Mouse (Mus musculus): ENCODE measurements around the gene Heyl.
"Not testable (repeated sequence)": the region's sequence is repeated elsewhere in the genome, so short reads cannot be mapped to it uniquely, and the experiment has no call there.

Gene Heyl

DNA sequence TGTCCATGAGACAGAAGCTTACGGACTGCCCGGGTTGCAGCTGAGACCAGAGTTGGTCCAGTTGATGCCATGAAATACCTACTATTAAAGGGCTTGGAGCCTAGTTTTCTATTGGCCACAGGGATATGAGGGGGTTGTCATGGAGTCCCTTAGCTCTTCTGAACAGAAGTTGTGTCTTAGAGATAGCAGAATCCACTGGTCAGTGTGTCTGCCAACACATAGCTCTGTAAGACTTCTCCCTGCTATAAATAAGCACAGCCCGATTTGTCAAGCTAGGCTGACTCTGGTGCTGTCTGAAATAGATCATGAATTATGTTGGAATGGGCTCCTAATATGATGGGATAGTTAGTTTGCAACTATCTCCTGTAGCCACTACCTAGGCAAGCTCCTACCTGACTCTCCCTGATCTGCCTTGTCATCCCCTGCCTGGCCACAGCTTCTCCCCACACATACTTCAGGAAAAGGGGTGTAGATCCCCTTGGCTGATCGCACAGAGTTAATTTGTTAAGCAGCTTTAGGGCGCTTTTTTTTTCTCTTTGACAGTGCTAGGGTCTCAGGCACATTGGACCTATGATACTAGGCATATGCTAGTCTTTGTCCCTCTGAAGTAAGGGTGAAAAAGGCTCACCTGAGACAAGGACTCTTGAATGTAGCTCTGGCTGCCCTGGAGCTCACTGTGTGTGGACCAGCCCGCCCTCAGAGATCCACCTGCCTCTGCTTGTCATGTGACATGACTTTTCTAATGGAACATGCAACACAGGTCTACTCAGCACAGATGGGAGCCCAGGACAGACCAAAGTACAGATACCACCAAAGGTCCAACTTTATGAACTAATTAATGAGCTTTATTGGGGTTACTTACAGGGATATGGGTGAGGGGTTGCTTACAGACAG is 51.6 kb downstream of the Heyl start:
- no peak for DNase-seq (ENCODE audit: low spot score in 2 of 2)

DNA sequence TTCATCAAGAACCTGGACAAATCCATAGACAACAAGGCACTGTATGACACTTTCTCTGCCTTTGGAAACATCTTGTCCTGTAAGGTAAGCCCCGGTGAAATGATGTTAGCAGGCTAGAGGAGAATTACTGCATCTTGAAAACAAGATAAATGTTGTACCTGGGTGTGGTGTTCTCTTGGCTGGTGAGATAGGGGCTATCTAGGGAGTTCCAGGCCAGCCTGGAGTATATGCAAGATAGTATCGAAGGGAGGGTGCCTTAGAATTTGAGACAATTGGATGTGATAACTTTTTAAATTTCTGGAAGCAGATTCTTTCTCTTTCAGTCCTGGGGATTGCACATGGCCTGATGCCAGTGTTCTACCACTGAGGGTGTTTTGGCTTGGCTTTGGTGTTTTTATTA is 53.4 kb downstream of the Heyl start:
- DNase-seq (ENCODE audit: low spot score in 2 of 2): no peak

DNA sequence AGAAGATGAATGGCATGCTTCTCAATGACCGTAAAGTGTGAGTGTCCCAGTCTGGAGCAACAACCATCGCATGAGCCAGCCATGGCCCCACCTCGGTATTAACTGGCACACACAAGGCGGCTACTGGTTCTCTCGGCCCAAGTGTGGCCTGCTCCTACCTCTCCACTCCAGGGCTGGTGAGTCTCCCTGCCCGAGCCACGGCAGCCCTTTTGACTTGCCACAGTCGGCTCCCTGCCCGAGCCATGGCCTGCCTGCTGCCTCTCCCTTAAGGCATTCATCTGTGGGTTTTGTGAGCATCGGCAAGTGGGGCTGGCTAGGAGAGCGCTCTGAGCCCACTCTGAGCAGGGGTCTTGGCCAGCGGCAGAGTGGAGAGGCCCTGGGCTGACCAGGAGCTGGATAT is 55.7 kb downstream of the Heyl start:
- DNase-seq (ENCODE audit: low spot score in 2 of 2): no peak

DNA sequence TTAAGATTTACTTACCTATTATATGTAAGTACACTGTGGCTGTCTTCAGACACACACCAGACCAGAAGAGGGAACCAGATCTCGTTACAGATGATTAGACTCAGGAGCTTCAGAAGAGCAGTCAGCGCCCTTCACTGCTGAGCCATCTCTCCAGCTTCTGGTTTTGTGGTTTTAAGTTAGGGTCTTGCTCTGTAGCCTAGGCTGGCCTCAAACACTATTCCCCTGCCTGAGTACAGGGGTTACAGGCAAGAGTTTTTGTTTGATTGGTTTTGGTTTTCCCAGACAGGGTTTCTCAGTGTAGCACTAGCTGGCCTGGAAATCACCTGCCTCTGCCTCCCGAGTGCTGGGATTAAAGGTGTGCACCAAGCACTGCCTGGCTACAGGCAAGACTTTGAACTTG is 59.0 kb downstream of the Heyl start:
- no peak for DNase-seq (ENCODE audit: low spot score in 2 of 2)

DNA sequence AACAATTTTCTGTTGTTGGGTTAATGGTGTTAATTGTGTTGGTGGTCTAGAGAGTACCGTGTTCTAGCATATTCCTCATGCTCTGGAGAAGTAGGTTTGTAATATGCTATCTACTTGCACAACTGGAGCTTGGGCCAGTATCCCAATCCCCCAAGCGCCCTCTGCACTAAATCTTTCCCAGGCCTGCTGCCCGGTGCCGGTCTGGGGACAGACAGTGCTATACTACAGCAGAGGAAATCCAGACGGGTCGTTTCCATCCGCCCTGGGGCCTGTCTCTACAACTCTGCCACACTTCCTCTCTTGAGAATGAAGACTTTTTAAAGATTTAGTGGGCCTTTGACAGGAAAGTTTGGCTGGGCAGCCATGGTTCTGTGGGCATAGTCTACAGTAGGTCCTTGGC is 59.6 kb downstream of the Heyl start:
- no peak for DNase-seq (ENCODE audit: low spot score in 2 of 2)

DNA sequence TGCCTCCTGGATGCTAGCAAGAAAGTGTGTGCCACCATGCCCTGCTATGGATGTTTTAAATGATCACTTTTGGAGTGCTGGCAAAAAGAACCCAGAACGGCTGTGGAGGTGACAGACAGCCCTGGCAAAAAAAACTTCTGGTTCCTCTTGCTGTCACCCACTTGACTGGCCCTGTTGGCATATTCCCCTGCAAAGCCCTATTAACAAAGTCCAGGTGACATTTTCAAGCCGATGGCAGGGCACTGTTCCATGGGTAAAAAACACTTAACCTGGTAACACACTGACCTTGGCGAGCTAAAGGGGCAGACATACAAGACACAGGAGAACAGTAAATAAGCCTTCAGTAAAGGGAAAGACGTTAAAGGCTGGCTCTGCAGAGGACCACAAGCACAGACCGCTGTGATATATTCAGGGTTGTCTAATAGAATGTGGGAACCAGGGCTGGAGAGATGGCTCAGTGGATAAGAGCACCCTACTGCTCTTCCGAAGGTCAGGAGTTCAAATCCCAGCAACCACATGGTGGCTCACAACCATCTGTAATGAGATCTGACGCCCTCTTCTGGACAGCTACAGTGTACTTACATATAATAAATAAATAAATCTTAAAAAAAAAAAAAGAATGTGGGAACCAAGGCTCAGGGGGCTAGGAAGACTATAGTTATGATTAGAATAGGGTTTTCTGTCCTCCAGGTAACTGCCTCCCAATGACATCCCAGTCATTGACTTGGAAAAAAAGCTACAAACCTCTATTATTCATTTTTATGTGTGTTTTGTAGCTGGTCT is 60.5 kb downstream of the Heyl start:
- DNase-seq (ENCODE audit: low spot score in 2 of 2): no peak

DNA sequence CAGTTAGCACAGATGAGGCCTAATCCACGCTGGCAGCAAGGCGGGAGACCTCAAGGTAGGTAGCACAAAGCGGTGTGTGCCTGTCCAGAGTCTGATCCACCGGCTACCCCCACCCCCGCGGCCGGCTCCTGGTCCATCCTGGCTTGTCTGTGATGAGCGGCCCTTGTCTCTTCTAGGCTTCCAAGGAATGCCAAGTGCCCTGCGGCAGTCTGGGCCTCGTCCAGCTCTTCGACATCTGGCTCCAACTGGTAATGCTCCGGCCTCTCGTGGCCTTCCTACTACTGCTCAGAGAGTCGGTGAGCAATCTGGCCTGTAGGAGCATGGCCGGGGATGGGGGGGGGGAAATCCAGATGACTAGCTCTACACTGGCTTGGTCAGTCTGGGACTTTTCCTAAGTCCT is 61.7 kb downstream of the Heyl start:
- DNase-seq (ENCODE audit: low spot score in 2 of 2): not testable (repeated sequence)

DNA sequence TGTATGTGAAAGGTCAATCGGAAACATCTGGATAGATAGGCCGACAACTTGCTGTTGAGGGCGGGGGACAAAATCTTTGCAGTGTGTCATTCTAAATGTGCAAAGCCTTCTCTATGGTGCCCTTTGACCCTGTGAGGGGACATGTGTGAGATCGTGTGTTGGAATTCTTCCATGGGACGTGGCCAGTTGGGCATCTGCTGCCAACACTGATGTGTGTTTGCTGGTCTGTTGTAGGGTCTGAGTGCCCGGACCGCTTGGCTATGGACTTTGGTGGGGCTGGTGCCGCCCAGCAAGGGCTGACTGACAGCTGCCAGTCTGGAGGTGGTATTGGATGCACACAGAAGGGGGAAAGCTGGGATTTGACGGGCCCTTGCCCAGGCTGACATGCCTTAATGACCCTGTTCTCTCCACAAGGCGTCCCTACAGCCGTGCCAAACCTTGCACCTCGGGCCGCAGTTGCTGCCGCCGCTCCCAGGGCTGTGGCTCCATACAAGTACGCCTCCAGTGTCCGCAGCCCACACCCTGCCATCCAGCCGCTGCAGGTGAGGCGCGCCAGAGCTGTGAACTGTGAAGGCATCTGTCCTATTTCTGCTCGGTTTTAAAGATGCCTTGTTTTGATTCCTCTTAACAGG is 62.3 kb downstream of the Heyl start:
- DNase-seq (ENCODE audit: low spot score in 2 of 2): no peak

DNA sequence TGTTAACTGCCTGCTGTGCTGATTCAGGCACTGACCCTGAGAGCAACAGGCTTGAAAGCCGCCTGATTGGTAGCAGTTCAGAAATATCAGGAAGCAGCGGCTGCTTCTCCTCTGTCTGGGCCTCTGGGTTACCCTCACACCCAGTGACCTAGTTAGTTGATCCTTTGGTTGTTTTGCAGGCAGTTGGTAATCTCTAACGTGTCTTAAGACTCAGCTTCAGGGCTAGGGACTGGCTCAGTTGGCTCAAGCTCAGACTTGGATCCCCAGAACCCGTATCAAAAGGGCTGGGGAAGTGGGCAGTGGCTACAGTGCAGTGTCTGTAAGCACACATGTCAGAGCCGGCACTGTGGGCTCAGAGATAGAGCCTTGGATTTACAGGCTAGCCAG is 62.8 kb downstream of the Heyl start:
- DNase-seq (ENCODE audit: low spot score in 2 of 2): no peak

DNA sequence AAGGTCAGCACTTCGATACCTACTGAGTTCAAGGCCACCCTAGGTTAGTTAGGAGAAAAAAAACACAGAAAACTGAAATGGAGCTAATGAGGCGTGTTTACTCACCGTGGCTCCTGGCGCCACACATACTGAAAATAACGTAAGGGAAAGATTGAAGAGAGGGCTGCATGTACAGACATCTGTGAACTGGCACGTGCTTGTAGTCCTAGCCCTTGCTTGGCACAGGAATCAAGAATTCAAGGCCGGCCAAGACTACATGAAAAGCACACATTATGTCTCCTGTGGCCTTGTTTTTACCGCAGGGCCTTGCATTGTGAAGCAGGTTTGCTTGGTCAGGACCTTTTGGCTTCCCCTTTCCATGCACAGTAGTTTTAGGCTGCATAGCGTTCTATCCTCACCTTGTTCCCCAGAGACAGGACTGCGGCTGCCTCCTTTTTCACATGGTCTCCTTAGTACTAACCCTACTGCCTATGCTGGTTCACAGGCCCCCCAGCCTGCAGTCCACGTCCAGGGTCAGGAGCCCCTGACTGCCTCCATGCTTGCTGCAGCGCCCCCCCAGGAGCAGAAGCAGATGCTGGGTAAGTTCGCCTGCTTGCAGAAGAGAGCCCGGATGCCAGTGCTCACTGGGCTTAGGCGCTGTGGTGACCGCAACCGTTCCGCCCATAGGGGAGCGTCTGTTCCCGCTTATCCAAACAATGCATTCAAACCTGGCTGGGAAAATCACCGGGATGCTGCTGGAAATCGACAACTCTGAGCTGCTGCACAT is 64.0 kb downstream of the Heyl start:
- DNase-seq (ENCODE audit: low spot score in 2 of 2): no peak

DNA sequence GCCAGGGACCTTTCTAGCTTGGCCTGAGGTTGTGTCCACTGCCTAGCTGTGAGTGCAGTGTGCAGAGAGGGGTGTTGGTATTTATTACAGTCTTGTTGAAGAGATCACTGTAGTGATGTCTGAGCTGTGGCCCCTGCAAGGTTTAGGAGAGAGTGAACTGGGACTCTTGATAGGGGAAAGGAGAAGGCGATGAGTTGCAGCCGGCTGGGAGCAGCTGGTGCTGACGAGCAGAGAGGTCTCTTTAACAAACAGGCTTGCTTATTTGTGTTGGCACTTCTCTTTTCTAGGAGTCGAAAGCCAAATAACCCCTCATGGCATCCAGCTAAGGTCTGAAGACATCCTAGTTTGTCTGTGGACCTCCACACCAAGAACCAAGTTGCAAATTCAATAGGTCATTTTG is 64.9 kb downstream of the Heyl start:
- no peak for DNase-seq (ENCODE audit: low spot score in 2 of 2)

DNA sequence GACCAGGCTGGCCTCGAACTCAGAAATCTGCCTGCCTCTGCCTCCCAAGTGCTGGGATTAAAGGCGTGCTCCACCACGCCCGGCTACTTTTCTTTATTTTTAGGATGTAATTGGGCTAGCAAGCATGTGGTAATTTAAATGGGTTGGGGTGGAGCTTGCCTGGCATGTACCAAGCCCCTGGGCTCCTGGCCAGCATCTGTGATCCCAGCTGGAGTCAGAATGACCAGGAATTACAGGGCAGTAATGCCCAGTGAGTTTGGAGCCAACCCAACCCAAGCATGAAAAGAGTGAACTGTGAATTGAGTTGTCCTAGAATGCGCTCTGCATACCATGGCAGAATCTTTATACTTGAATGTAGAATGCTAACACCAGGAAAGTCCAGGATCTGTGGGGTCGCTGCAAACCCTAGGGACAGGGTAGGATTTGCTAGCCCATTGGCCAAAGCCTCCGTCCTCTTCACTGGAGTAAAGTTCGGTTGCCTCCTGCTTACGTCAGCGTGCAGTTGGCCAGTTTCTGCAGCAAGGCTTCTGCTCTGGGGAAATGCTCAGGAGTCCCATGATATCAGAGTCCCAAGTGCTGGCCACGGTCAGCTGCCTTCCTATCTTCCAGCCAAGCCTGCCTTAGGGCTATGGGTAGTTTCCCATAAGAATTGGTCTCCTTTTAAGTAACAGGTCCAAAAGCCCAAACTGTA is 65.8 kb downstream of the Heyl start:
- DNase-seq (ENCODE audit: low spot score in 2 of 2): no peak

All from frontal cortex, postnatal 14 days (tissue).